Mouse (Mus musculus) adrenal gland, adult 18-20 months (tissue): ENCODE measurements around the gene C2cd2. TPM values are rescaled to one million over a fixed set of nuclear protein-coding genes. Genes with fewer than 3 reads are reported as not detected.

Source experiments
- DNase-seq, 2 experiments: peaks; one replicate each; pipeline ENCODE4 v3.0.0; 2021 to 2022; ENCODE audit warnings: low spot score in 2 of 2
- microRNA-seq, 2 experiments: library from miRNA; unstranded; fragments of <30 nt; microRNA quantifications; one replicate each; pipeline ENCODE4 v1.2.0; 2021; ENCODE audit warnings: borderline number of aligned reads in 2 of 2
- total RNA-seq, 2 experiments: library from RNA; stranded (reverse); gene quantifications; 1 replicate in 1 of 2; 2 replicates in 1 of 2; pipeline ENCODE4 v1.2.3; 2021

The C2cd2 gene
- total RNA-seq, 2 experiments from 2014 or later: 27.8 to 29.2 TPM

DNA sequence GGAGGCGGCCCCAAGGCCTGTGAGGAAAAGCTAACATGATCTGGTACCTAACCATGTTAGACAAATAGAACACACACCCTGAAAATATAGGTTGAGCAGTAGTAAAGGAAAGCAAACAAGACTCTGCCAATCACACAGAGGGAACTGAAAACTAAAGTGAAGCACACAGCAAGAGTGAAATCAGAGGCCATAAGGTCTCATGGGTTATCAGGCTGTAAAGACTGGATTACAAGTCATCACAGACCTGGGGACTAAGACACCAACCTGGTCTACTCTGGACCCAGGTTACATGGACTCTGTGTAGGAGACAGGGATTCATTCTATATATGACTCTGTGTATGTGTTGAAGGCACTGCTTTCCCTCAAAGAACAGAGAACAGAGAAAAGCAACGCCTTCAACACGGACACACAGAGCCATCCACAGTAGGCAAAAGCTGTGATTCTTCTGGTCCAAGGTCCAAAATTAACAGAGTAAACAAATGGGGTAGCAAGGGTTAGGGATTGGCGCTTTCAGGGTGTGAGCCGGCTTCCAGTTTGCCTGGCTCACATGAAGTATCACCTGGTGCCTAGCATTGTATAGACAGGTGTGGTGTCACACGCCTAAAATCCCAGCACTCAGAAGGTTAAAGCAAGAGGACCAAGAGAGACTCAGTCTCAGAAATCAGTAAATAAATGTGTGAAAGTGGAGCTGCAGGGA lies 138.9 kb downstream of the C2cd2 start:
- no peak for DNase-seq

DNA sequence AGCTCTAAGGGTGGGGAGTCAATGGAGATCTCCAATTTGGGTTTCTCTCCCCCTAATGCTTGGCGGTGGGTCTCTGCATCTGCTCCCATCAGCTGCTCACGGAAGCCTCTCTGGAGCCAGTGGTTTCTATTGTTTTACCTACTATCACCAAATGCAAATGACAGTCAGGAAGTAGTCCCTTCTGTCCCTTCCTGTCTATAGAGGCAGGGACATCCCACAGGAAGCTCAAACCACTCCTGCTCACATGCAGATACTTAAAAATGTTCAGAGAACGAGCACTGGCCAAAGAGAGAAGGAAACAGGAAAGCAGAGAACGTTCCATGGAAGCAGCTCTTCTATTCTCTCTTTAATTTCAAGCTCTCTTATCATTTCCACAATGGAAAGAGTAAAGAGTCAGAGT lies 142.9 kb downstream of the C2cd2 start:
- no peak for DNase-seq

DNA sequence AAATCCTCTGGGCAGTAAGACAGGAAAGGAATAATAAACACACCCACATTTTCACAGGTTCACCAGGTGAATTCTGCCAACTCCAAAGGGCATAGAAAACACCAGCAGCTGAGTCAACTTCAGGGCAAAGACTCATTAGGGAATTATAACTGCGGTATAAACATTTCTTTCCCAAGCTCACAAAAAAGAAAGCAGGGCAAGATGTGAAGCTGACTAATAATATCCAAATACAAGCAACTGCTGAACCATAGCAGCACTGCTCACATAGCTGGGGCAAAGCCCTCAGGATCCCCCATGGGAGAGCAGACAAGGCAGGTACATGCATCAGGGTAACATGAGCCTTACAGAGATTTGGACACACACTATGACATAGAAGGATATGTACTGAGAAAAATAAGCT lies 145.0 kb downstream of the C2cd2 start:
- DNase-seq: no peak

DNA sequence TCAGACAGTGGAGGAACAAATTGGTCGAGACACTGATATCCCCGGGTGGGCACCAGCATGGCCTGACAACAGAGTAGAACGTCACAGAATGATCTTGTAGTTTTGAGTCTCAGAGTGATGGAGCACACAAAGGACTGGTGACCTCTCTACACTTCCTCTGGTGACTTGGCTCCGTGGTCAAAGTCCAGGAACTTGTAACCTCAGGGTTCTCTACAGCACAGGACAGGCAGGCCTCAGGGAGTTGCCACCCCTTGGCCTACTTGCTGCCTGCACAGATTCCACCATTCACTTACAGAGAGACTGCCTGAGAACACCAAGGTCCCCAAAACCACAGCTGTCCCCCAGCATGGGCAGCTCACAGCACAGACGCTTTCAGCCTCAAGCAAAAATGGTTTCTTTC lies 147.1 kb downstream of the C2cd2 start:
- DNase-seq: no peak

DNA sequence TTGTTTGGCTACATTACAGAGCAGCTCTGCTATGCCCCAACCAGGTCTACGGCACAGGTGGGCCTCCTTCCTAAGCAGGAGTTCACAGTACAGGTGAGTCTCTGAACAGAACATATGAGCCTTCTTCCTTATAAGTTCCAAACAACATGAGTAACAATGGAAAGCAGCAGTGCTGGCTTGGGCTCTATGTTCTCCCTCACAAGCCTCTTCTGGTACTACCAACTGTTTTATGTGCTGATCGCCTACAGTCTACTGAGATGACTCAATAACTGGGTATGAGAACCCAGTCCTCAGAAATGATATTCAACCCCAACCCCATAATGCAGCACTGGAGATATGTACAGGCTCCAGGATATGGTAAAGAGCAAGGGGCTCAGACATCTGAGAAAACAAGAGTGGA lies 148.3 kb downstream of the C2cd2 start:
- DNase-seq: no peak

DNA sequence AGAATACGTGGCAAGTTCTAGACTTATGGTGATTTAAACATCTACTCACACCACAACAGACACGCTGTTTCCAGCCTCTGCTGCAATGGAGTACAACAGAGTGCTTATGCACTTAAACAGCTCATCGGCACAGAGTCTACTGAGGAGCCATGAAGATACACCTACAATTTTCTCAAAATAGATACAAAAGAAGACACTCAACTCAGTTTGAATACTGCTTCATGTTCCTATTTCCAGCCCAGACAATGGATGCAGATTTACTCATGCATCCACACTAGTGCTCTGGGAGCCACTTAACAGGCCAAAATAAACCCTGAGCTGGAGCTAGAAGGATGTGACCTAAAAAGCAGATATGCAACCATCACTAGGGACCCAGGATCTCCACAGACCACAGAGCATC lies 153.5 kb downstream of the C2cd2 start:
- DNase-seq: no peak

DNA sequence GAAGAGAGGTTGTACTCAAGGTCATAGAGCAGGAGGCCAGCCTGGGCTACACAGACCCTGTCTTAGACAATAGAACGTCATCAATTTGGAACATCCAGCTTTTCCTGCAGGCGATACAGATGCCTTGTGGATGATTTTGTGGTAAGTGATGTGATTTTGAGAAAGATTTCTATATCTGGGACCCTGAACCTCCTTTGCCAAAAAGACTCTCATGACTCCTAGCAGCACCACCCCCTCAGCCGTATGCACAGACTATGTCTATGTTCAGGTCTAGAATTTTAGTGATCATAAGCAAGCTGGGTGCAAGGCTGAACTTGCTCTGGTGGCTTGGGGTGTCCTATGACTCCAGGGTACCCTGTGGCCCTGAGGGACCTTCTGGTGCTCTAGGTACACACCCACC lies 156.8 kb downstream of the C2cd2 start:
- no peak for DNase-seq

Small RNA genes within 50 kb of the gene (microRNA-seq; reads per million reads assigned to microRNA genes)
- gene Mir6964: 0.47 to 1.8 reads per million in 2 experiments

Other genes with a start within 250 kb of the C2cd2 start
- 1 to 10 TPM; 1.7 to 3.5 TPM for gene Ripk4, start 198.8 kb downstream of the C2cd2 start, total RNA-seq
- gene Prdm15, start 110.7 kb downstream of the C2cd2 start, total RNA-seq: 10 to 100 TPM; 11.9 to 12.8 TPM
- 10 to 100 TPM; 36.2 to 47.2 TPM for gene Zbtb21, start within 50 bp of the C2cd2 start, total RNA-seq
- 10 to 100 TPM; 27.4 to 44.2 TPM for gene B230307C23Rik, start 34.7 kb upstream of the C2cd2 start, total RNA-seq
- gene A630089N07Rik, start 119.9 kb upstream of the C2cd2 start, total RNA-seq: 1 to 10 TPM; 6.4 to 9.4 TPM